In the genomic region with DNA sequence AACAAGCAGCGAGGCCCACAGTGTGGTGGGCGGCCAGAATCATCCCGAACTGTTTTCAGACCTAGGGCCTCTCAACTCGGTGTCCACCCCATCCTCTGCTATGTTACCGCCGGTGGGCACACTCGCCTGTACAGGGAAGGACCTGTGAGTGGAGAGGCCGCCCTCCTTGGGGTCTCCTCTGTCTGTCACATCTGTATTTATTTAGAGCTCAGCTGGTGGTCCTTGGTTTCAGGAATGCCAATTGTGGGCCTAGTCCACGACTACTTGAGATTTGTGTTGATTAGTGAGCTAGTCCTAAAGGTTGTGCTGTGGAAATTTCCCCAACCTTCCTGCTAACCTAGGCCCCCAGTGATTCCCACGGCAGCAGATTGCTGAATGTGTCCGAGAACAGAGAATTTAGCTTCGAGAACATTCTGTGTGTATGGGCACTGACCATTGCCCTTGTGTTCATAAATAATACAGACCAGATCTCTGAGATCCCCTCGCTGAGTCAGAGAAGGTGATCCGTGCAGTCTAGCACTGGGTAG, we compare ENCODE assay signal across 14 mouse cellular contexts.
DNase-seq lines count a peak whose midpoint lies in the region; ATAC-seq and TF ChIP-seq lines count a peak whose summit lies in the region.
"Had no signal": no experiment of that assay in that cellular context is flagged by ENCODE, and none has a peak within 500 bp of the region (broad histone marks: within the 10 kb centered on the region; RNA-seq: fewer than 3 reads in every experiment).

No protein-coding gene starts in this region.

- no peak; the same call in 1 of the 2 replicates for ATAC-seq in lung, embryonic 14.5 days (ENCODE audit: insufficient read depth)
- ATAC-seq in hindbrain, embryonic 13.5 days (ENCODE audit: low FRiP score), result no peak
- ATAC-seq in stomach, embryonic 15.5 days (ENCODE audit: insufficient read depth, low FRiP score, low read depth), result no peak
- ATAC-seq: inflammation-experienced regulatory T-cells, adult 6 months; liver, embryonic 12.5 days had no signal

- DNase-seq in gastrocnemius, postnatal 10 days, result peak; percentile 15
- no peak for DNase-seq in gastrocnemius, postnatal 14 days
- no peak for DNase-seq in lung, embryonic 14.5 days
- DNase-seq in lung, postnatal 10 days, result no peak
- no peak for DNase-seq in yolk sac, embryonic 10.5 days (ENCODE audit: low spot score)
- no peak for DNase-seq in thymus, postnatal 25 days
- DNase-seq: adrenal gland, postnatal 36 days; cerebellum, adult 18-20 months; gastrocnemius, postnatal 25 days; spleen, adult 18-20 months had no signal

- H3K27me3 ChIP-seq in lung, embryonic 14.5 days (ENCODE audit: insufficient read depth, low read length), result peaks cover 67% of the 10 kb centered on the region
- peaks cover 91% of the 10 kb centered on the region for H3K27me3 ChIP-seq in hindbrain, embryonic 13.5 days
- peaks cover 36% of the 10 kb centered on the region for H3K27me3 ChIP-seq in stomach, embryonic 15.5 days (replicated peaks)

- H3K4me3 ChIP-seq in lung, embryonic 14.5 days (ENCODE audit: low read depth, low read length), result no peak overlapping the region
- peak overlapping the region; percentile 45; the same call in 1 of the 2 replicates for H3K4me3 ChIP-seq in hindbrain, embryonic 13.5 days
- H3K4me3 ChIP-seq in stomach, embryonic 15.5 days (replicated peaks), result peak overlapping the region; percentile 48

- WGBS in lung, embryonic 14.5 days, result 49% methylated on average over 14 of the region's 14 CpGs
- 29% methylated on average over 14 of the region's 14 CpGs for WGBS in hindbrain, embryonic 13.5 days
- WGBS in stomach, embryonic 15.5 days, result 53% methylated on average over 14 of the region's 14 CpGs

- no peak overlapping the region for H3K27ac ChIP-seq in lung, embryonic 14.5 days (ENCODE audit: low read depth)
- no peak overlapping the region for H3K27ac ChIP-seq in hindbrain, embryonic 13.5 days
- H3K27ac ChIP-seq in stomach, embryonic 15.5 days, result 0 out of 2 replicates have a peak overlapping the region, but pooled peaks have one; percentile 3
- H3K27ac ChIP-seq: liver, embryonic 12.5 days had no signal

- H3K4me2 ChIP-seq in lung, embryonic 14.5 days, result peak overlapping the region; percentile 89; the same call in 1 of the 2 replicates
- peak overlapping the region; percentile 86; the same call in 1 of the 2 replicates for H3K4me2 ChIP-seq in hindbrain, embryonic 13.5 days
- H3K4me2 ChIP-seq in stomach, embryonic 15.5 days, result peak overlapping the region; percentile 94

- no peak for TF ChIP-seq CTCF in lung, embryonic 14.5 days (IDR thresholded peaks at IDR 0.05; ENCODE audit: low read depth)

- H3K9ac ChIP-seq in lung, embryonic 14.5 days, result no peak overlapping the region
- H3K9ac ChIP-seq in hindbrain, embryonic 13.5 days, result 0 out of 2 replicates have a peak overlapping the region, but pooled peaks have one; percentile 63
- H3K9ac ChIP-seq in stomach, embryonic 15.5 days, result no peak overlapping the region
- H3K9ac ChIP-seq: liver, embryonic 12.5 days had no signal

- intact Hi-C loops in gastrocnemius, postnatal 14 days (cut with DNase I; ENCODE audit: low total_unique reads), result loop anchor here (10.0 kb wide), 1 partner anchor 116 kb away; a partner anchor contains a TSS

- no peaks in the 10 kb centered on the region for H3K4me1 ChIP-seq in lung, embryonic 14.5 days (ENCODE audit: insufficient read depth)
- H3K4me1 ChIP-seq in hindbrain, embryonic 13.5 days (replicated peaks), result peaks cover 21% of the 10 kb centered on the region
- peaks cover 12% of the 10 kb centered on the region for H3K4me1 ChIP-seq in stomach, embryonic 15.5 days

- no peaks in the 10 kb centered on the region for H3K9me3 ChIP-seq in lung, embryonic 14.5 days (ENCODE audit: low read depth, low read length)
- no peaks in the 10 kb centered on the region for H3K9me3 ChIP-seq in hindbrain, embryonic 13.5 days
- H3K9me3 ChIP-seq in stomach, embryonic 15.5 days, result no peaks in the 10 kb centered on the region
- H3K9me3 ChIP-seq: liver, embryonic 12.5 days had no signal

- no peaks in the 10 kb centered on the region for H3K36me3 ChIP-seq in lung, embryonic 14.5 days (ENCODE audit: insufficient read depth)
- no peaks in the 10 kb centered on the region for H3K36me3 ChIP-seq in hindbrain, embryonic 13.5 days
- H3K36me3 ChIP-seq in stomach, embryonic 15.5 days, result no peaks in the 10 kb centered on the region
- H3K36me3 ChIP-seq: liver, embryonic 12.5 days had no signal
